Mouse (Mus musculus): Measurements from ENCODE around the gene Nxpe4. TPM values are rescaled to one million over a fixed set of nuclear protein-coding genes. Genes with fewer than 3 reads are reported as not detected.
"Not testable (repeated sequence)": the region's sequence is repeated elsewhere in the genome, so short reads cannot be mapped to it uniquely, and the experiment has no call there.

The Nxpe4 gene
- polyA plus RNA-seq, 1 experiment from 2014 or later, result 9.3 TPM

- no peak overlapping the region for H3K4me2 ChIP-seq (ENCODE audit: low read depth, low read length)
- no peak for ATAC-seq (ENCODE audit: low read depth)
- H3K9ac ChIP-seq (replicated peaks; ENCODE audit: low read depth, low read length), result no peak overlapping the region
- H3K4me3 ChIP-seq (ENCODE audit: low read depth, low read length), result no peak overlapping the region
- H3K9me3 ChIP-seq (ENCODE audit: control insufficient read depth, low read length), result no peaks in the 10 kb centered on the region
- no peaks in the 10 kb centered on the region for H3K4me1 ChIP-seq (ENCODE audit: control insufficient read depth, insufficient read depth, low read length)
- no peaks in the 10 kb centered on the region for H3K36me3 ChIP-seq (ENCODE audit: control insufficient read depth, insufficient read depth, low read length)
- no peaks in the 10 kb centered on the region for H3K27me3 ChIP-seq (ENCODE audit: control insufficient read depth, insufficient read depth, low read length)
- H3K27ac ChIP-seq (ENCODE audit: low read depth, low read length), result no peak overlapping the region
- WGBS, result 91% methylated on average over 8 of the region's 8 CpGs
Observed at GRCm38 (mm10) chr9:48284221-48284620, 122.4 kb downstream of the Nxpe4 start.

- Histone ChIP-seq H3K9me3 (ENCODE audit: control insufficient read depth, low read length) (no peaks in the 10 kb centered on the region), H3K36me3 (ENCODE audit: control insufficient read depth, insufficient read depth, low read length) (no peaks in the 10 kb centered on the region), H3K4me3 (ENCODE audit: low read depth, low read length) (no peak overlapping the region), H3K27ac (ENCODE audit: low read depth, low read length) (no peak overlapping the region), H3K4me2 (ENCODE audit: low read depth, low read length) (no peak overlapping the region), H3K27me3 (ENCODE audit: control insufficient read depth, insufficient read depth, low read length) (no peaks in the 10 kb centered on the region), H3K4me1 (ENCODE audit: control insufficient read depth, insufficient read depth, low read length) (no peaks in the 10 kb centered on the region), H3K9ac (replicated peaks; ENCODE audit: low read depth, low read length) (no peak overlapping the region)
- WGBS, result 96% methylated on average over 1 of the region's 1 CpGs
- no peak for ATAC-seq (ENCODE audit: low read depth)
Observed at GRCm38 (mm10) chr9:48290281-48290680, 128.5 kb downstream of the Nxpe4 start.

GRCm38 (mm10) chr9:48294754-48295153 is 132.9 kb downstream of the Nxpe4 start:
- Histone ChIP-seq H3K4me1 (ENCODE audit: control insufficient read depth, insufficient read depth, low read length) (no peaks in the 10 kb centered on the region), H3K36me3 (ENCODE audit: control insufficient read depth, insufficient read depth, low read length) (no peaks in the 10 kb centered on the region), H3K27me3 (ENCODE audit: control insufficient read depth, insufficient read depth, low read length) (no peaks in the 10 kb centered on the region), H3K9ac (replicated peaks; ENCODE audit: low read depth, low read length) (no peak overlapping the region), H3K9me3 (ENCODE audit: control insufficient read depth, low read length) (no peaks in the 10 kb centered on the region), H3K4me2 (ENCODE audit: low read depth, low read length) (no peak overlapping the region), H3K4me3 (ENCODE audit: low read depth, low read length) (no peak overlapping the region), H3K27ac (ENCODE audit: low read depth, low read length) (no peak overlapping the region)
- 57% methylated on average over 2 of the region's 2 CpGs for WGBS
- ATAC-seq (ENCODE audit: low read depth), result no peak

- no peak for ATAC-seq (ENCODE audit: low read depth)
- WGBS, result 87% methylated on average over 7 of the region's 7 CpGs
- Histone ChIP-seq H3K27me3 (ENCODE audit: control insufficient read depth, insufficient read depth, low read length) (no peaks in the 10 kb centered on the region), H3K27ac (ENCODE audit: low read depth, low read length) (no peak overlapping the region), H3K36me3 (ENCODE audit: control insufficient read depth, insufficient read depth, low read length) (no peaks in the 10 kb centered on the region), H3K4me2 (ENCODE audit: low read depth, low read length) (no peak overlapping the region), H3K9ac (replicated peaks; ENCODE audit: low read depth, low read length) (no peak overlapping the region), H3K4me3 (ENCODE audit: low read depth, low read length) (no peak overlapping the region), H3K4me1 (ENCODE audit: control insufficient read depth, insufficient read depth, low read length) (no peaks in the 10 kb centered on the region), H3K9me3 (ENCODE audit: control insufficient read depth, low read length) (no peaks in the 10 kb centered on the region)
Observed at GRCm38 (mm10) chr9:48298983-48299382, 137.2 kb downstream of the Nxpe4 start.

GRCm38 (mm10) chr9:48303564-48303963 is 141.7 kb downstream of the Nxpe4 start:
- H3K4me1 ChIP-seq (ENCODE audit: control insufficient read depth, insufficient read depth, low read length); H3K27ac ChIP-seq (ENCODE audit: low read depth, low read length); H3K4me2 ChIP-seq (ENCODE audit: low read depth, low read length); H3K27me3 ChIP-seq (ENCODE audit: control insufficient read depth, insufficient read depth, low read length); H3K4me3 ChIP-seq (ENCODE audit: low read depth, low read length); H3K9ac ChIP-seq (replicated peaks; ENCODE audit: low read depth, low read length); H3K36me3 ChIP-seq (ENCODE audit: control insufficient read depth, insufficient read depth, low read length); ATAC-seq (ENCODE audit: low read depth); H3K9me3 ChIP-seq (ENCODE audit: control insufficient read depth, low read length): not testable (repeated sequence)
- 26% methylated on average over 5 of the region's 5 CpGs for WGBS

GRCm38 (mm10) chr9:48311241-48311640 is 149.4 kb downstream of the Nxpe4 start:
- H3K9me3 ChIP-seq (ENCODE audit: control insufficient read depth, low read length), result no peaks in the 10 kb centered on the region
- no peaks in the 10 kb centered on the region for H3K36me3 ChIP-seq (ENCODE audit: control insufficient read depth, insufficient read depth, low read length)
- H3K4me1 ChIP-seq (ENCODE audit: control insufficient read depth, insufficient read depth, low read length), result no peaks in the 10 kb centered on the region
- H3K4me3 ChIP-seq (ENCODE audit: low read depth, low read length), result no peak overlapping the region
- no peak for ATAC-seq (ENCODE audit: low read depth)
- no peak overlapping the region for H3K4me2 ChIP-seq (ENCODE audit: low read depth, low read length)
- no peak overlapping the region for H3K9ac ChIP-seq (replicated peaks; ENCODE audit: low read depth, low read length)
- H3K27me3 ChIP-seq (ENCODE audit: control insufficient read depth, insufficient read depth, low read length), result no peaks in the 10 kb centered on the region
- H3K27ac ChIP-seq (ENCODE audit: low read depth, low read length), result no peak overlapping the region
- 78% methylated on average over 5 of the region's 5 CpGs for WGBS

- no peaks in the 10 kb centered on the region for H3K36me3 ChIP-seq (ENCODE audit: control insufficient read depth, insufficient read depth, low read length)
- no peaks in the 10 kb centered on the region for H3K4me1 ChIP-seq (ENCODE audit: control insufficient read depth, insufficient read depth, low read length)
- no peak; the same call in 1 of the 2 replicates for ATAC-seq (ENCODE audit: low read depth)
- no peak overlapping the region for H3K27ac ChIP-seq (ENCODE audit: low read depth, low read length)
- WGBS, result 16% methylated on average over 3 of the region's 3 CpGs
- H3K9me3 ChIP-seq (ENCODE audit: control insufficient read depth, low read length), result no peaks in the 10 kb centered on the region
- no peak overlapping the region for H3K9ac ChIP-seq (replicated peaks; ENCODE audit: low read depth, low read length)
- no peak overlapping the region for H3K4me3 ChIP-seq (ENCODE audit: low read depth, low read length)
- peak overlapping the region; percentile 14; the same call in 1 of the 2 replicates for H3K4me2 ChIP-seq (ENCODE audit: low read depth, low read length)
- no peaks in the 10 kb centered on the region for H3K27me3 ChIP-seq (ENCODE audit: control insufficient read depth, insufficient read depth, low read length)
Observed at GRCm38 (mm10) chr9:48314194-48314593, 152.4 kb downstream of the Nxpe4 start.

- no peak overlapping the region for H3K4me2 ChIP-seq (ENCODE audit: low read depth, low read length)
- no peak for ATAC-seq (ENCODE audit: low read depth)
- no peak overlapping the region for H3K9ac ChIP-seq (replicated peaks; ENCODE audit: low read depth, low read length)
- H3K36me3 ChIP-seq (ENCODE audit: control insufficient read depth, insufficient read depth, low read length), result no peaks in the 10 kb centered on the region
- no peak overlapping the region for H3K27ac ChIP-seq (ENCODE audit: low read depth, low read length)
- no peak overlapping the region for H3K4me3 ChIP-seq (ENCODE audit: low read depth, low read length)
- H3K27me3 ChIP-seq (ENCODE audit: control insufficient read depth, insufficient read depth, low read length), result no peaks in the 10 kb centered on the region
- H3K9me3 ChIP-seq (ENCODE audit: control insufficient read depth, low read length), result no peaks in the 10 kb centered on the region
- whole genome bisulfite sequencing, result 72% methylated on average over 1 of the region's 1 CpGs
- no peaks in the 10 kb centered on the region for H3K4me1 ChIP-seq (ENCODE audit: control insufficient read depth, insufficient read depth, low read length)
Observed at GRCm38 (mm10) chr9:48315825-48316224, 154.0 kb downstream of the Nxpe4 start.

- 91% methylated on average over 9 of the region's 9 CpGs for WGBS
- H3K9me3 ChIP-seq (ENCODE audit: control insufficient read depth, low read length), result no peaks in the 10 kb centered on the region
- ATAC-seq (ENCODE audit: low read depth), result no peak
- no peak overlapping the region for H3K9ac ChIP-seq (replicated peaks; ENCODE audit: low read depth, low read length)
- H3K27ac ChIP-seq (ENCODE audit: low read depth, low read length), result no peak overlapping the region
- H3K4me1 ChIP-seq (ENCODE audit: control insufficient read depth, insufficient read depth, low read length), result no peaks in the 10 kb centered on the region
- no peak overlapping the region for H3K4me3 ChIP-seq (ENCODE audit: low read depth, low read length)
- no peaks in the 10 kb centered on the region for H3K36me3 ChIP-seq (ENCODE audit: control insufficient read depth, insufficient read depth, low read length)
- no peak overlapping the region for H3K4me2 ChIP-seq (ENCODE audit: low read depth, low read length)
- no peaks in the 10 kb centered on the region for H3K27me3 ChIP-seq (ENCODE audit: control insufficient read depth, insufficient read depth, low read length)
Observed at GRCm38 (mm10) chr9:48326338-48326737, 164.5 kb downstream of the Nxpe4 start.

GRCm38 (mm10) chr9:48329597-48329996 is 167.8 kb downstream of the Nxpe4 start:
- no peaks in the 10 kb centered on the region for H3K36me3 ChIP-seq (ENCODE audit: control insufficient read depth, insufficient read depth, low read length)
- no peaks in the 10 kb centered on the region for H3K4me1 ChIP-seq (ENCODE audit: control insufficient read depth, insufficient read depth, low read length)
- no peak overlapping the region for H3K9ac ChIP-seq (replicated peaks; ENCODE audit: low read depth, low read length)
- H3K9me3 ChIP-seq (ENCODE audit: control insufficient read depth, low read length), result no peaks in the 10 kb centered on the region
- no peaks in the 10 kb centered on the region for H3K27me3 ChIP-seq (ENCODE audit: control insufficient read depth, insufficient read depth, low read length)
- no peak for ATAC-seq (ENCODE audit: low read depth)
- no peak overlapping the region for H3K4me2 ChIP-seq (ENCODE audit: low read depth, low read length)
- no peak overlapping the region for H3K4me3 ChIP-seq (ENCODE audit: low read depth, low read length)
- no peak overlapping the region for H3K27ac ChIP-seq (ENCODE audit: low read depth, low read length)
- 95% methylated on average over 7 of the region's 7 CpGs for WGBS

Measured in neural tube, embryonic 14.5 days (tissue).